Mouse (Mus musculus): ENCODE results near the gene Etl4. TPM values are rescaled to one million over a fixed set of nuclear protein-coding genes. Genes with fewer than 3 reads are reported as not detected.

Gene Etl4
- total and polyA plus RNA-seq, 2 experiments from 2014 or later: 6.4 to 14.8 TPM

GRCm38 (mm10) chr2:20203011-20203410 is 293.4 kb downstream of the Etl4 start:
- WGBS: 83% methylated on average over 7 of the region's 7 CpGs
- H3K4me1 ChIP-seq (ENCODE audit: insufficient read depth, low read length): no peaks in the 10 kb centered on the region
- no peak overlapping the region for H3K9ac ChIP-seq (replicated peaks; ENCODE audit: low read length)
- H3K27ac ChIP-seq: no peak overlapping the region
- DNase-seq (ENCODE audit: low spot score) (no peak), ATAC-seq (no peak)
- H3K9me3 ChIP-seq (ENCODE audit: low read length): no peaks in the 10 kb centered on the region
- no peak overlapping the region for H3K4me2 ChIP-seq (ENCODE audit: low read depth, low read length)
- H3K36me3 ChIP-seq (ENCODE audit: insufficient read depth, low read length): no peaks in the 10 kb centered on the region
- H3K4me3 ChIP-seq (ENCODE audit: low read length): no peak overlapping the region
- H3K27me3 ChIP-seq (ENCODE audit: insufficient read depth, low read length): no peaks in the 10 kb centered on the region
- TF ChIP-seq CTCF (IDR thresholded peaks at IDR 0.05; ENCODE audit: low read depth): no peak

DNA sequence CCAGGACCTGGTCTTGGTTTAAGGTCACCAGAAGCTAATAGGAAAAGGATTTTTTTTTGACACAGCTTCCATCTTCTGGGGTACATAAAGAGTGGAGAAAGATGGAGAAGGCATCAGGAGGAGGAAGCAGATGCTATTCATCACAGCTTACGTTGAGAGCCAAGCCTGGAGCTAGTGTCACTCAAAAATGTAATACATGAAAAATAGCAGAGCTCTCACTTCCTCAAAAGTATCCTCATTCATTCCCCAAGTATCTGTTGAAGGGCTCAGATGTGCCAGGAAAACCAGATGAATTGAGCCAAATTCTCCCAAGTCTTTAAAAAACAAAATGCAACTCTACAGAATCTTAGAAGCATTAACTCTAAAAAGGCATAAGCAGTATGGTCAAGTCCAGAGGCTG is 297.1 kb downstream of the Etl4 start:
- DNase-seq (ENCODE audit: low spot score) (no peak), ATAC-seq (no peak)

GRCm38 (mm10) chr2:20208683-20209194 is 299.2 kb downstream of the Etl4 start:
- WGBS: 67% methylated on average over 3 of the region's 3 CpGs
- DNase-seq (ENCODE audit: low spot score): no peak
- no peak for TF ChIP-seq CTCF (IDR thresholded peaks at IDR 0.05; ENCODE audit: low read depth)

More for the DNA sequence above, 297.1 kb downstream of the Etl4 start:
- Histone ChIP-seq H3K4me3 (ENCODE audit: low read length) (no peak overlapping the region), H3K27ac (no peak overlapping the region), H3K9me3 (ENCODE audit: low read length) (no peaks in the 10 kb centered on the region), H3K4me1 (ENCODE audit: insufficient read depth, low read length) (no peaks in the 10 kb centered on the region), H3K36me3 (ENCODE audit: insufficient read depth, low read length) (no peaks in the 10 kb centered on the region), H3K27me3 (ENCODE audit: insufficient read depth, low read length) (no peaks in the 10 kb centered on the region), H3K4me2 (ENCODE audit: low read depth, low read length) (no peak overlapping the region), H3K9ac (replicated peaks; ENCODE audit: low read length) (no peak overlapping the region)
- WGBS: 82% methylated on average over 1 of the region's 1 CpGs
- no peak for TF ChIP-seq CTCF (IDR thresholded peaks at IDR 0.05; ENCODE audit: low read depth)

DNA sequence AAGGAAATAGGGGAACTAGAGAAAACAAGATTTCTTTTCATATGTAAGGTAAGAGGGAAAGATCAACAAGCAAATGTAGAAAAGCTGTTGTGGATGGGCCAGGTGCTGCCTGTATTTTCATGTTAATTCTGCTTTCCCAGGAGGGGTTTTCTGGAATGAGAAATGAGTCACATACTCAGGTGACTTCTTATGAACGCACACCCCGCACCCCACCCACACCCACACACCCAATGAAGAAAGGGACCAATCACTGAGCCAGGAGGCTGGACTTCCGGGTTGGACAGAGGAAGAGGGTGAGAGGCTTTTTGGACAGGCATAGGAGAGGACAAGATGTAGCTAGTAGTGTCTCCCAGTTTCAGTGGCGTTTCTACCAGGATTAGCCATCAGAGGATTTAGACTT is 299.8 kb downstream of the Etl4 start:
- 66% methylated on average over 4 of the region's 4 CpGs for WGBS
- no peak for TF ChIP-seq CTCF (IDR thresholded peaks at IDR 0.05; ENCODE audit: low read depth)
- ATAC-seq (no peak), DNase-seq (ENCODE audit: low spot score) (no peak)
- Histone ChIP-seq H3K27ac (no peak overlapping the region), H3K9me3 (ENCODE audit: low read length) (no peaks in the 10 kb centered on the region), H3K36me3 (ENCODE audit: insufficient read depth, low read length) (no peaks in the 10 kb centered on the region), H3K4me3 (ENCODE audit: low read length) (no peak overlapping the region), H3K4me2 (ENCODE audit: low read depth, low read length) (no peak overlapping the region), H3K27me3 (ENCODE audit: insufficient read depth, low read length) (no peaks in the 10 kb centered on the region), H3K4me1 (ENCODE audit: insufficient read depth, low read length) (no peaks in the 10 kb centered on the region), H3K9ac (replicated peaks; ENCODE audit: low read length) (no peak overlapping the region)

More at GRCm38 (mm10) chr2:20208683-20209194, 299.2 kb downstream of the Etl4 start:
- Histone ChIP-seq H3K9me3 (ENCODE audit: low read length) (no peaks in the 10 kb centered on the region), H3K27ac (no peak overlapping the region), H3K4me2 (ENCODE audit: low read depth, low read length) (no peak overlapping the region), H3K36me3 (ENCODE audit: insufficient read depth, low read length) (no peaks in the 10 kb centered on the region), H3K27me3 (ENCODE audit: insufficient read depth, low read length) (no peaks in the 10 kb centered on the region), H3K4me1 (ENCODE audit: insufficient read depth, low read length) (no peaks in the 10 kb centered on the region), H3K9ac (replicated peaks; ENCODE audit: low read length) (no peak overlapping the region), H3K4me3 (ENCODE audit: low read length) (no peak overlapping the region)
- ATAC-seq: no peak

GRCm38 (mm10) chr2:20216275-20216674 is 306.7 kb downstream of the Etl4 start:
- H3K9me3 ChIP-seq (ENCODE audit: low read length): no peaks in the 10 kb centered on the region
- 92% methylated on average over 2 of the region's 2 CpGs for WGBS
- H3K4me1 ChIP-seq (ENCODE audit: insufficient read depth, low read length): no peaks in the 10 kb centered on the region
- no peak for DNase-seq (ENCODE audit: low spot score)
- no peaks in the 10 kb centered on the region for H3K27me3 ChIP-seq (ENCODE audit: insufficient read depth, low read length)
- ATAC-seq: no peak
- H3K36me3 ChIP-seq (ENCODE audit: insufficient read depth, low read length): no peaks in the 10 kb centered on the region
- TF ChIP-seq CTCF (IDR thresholded peaks at IDR 0.05; ENCODE audit: low read depth): no peak
- H3K4me2 ChIP-seq (ENCODE audit: low read depth, low read length): no peak overlapping the region
- no peak overlapping the region for H3K9ac ChIP-seq (replicated peaks; ENCODE audit: low read length)
- H3K27ac ChIP-seq: no peak overlapping the region
- H3K4me3 ChIP-seq (ENCODE audit: low read length): no peak overlapping the region

DNA sequence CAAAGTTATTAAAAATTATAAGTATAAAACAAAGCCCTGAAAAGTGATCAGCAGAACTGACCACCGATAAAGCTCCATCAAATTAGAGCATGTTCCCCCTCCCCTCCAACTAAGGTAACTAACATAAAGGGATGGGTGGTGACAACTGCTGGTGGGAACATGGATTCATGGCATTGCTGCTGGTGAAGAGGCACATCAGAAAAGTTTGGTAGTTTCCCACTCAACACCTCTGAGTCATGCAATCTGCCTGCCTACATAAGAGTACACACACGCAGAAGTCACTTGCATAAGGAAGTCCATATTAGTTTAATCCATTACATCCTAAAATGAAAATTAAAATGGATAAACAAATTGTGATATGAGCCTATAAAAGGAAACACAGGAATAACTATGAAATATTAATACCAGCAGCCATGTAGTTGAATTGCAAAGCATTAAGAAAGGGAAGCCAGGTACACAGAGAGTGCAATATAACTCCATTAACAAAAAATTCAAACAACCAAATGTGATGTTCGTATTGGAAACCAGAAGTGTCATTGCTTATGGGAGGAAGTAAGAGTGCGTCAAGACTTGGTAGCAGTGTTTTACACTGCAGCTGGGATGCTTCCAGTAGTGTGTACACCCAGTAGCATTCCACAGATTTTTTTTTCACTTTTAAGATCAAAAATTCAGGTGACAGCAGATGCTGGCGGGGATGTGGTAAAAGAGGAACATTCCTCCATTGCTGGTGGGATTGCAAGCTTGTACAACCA is 307.3 kb downstream of the Etl4 start:
- Histone ChIP-seq H3K27me3 (ENCODE audit: insufficient read depth, low read length) (no peaks in the 10 kb centered on the region), H3K36me3 (ENCODE audit: insufficient read depth, low read length) (no peaks in the 10 kb centered on the region), H3K4me2 (ENCODE audit: low read depth, low read length) (no peak overlapping the region), H3K4me1 (ENCODE audit: insufficient read depth, low read length) (no peaks in the 10 kb centered on the region), H3K9me3 (ENCODE audit: low read length) (no peaks in the 10 kb centered on the region), H3K27ac (no peak overlapping the region), H3K4me3 (ENCODE audit: low read length) (no peak overlapping the region), H3K9ac (replicated peaks; ENCODE audit: low read length) (no peak overlapping the region)
- ATAC-seq: no peak
- 92% methylated on average over 5 of the region's 5 CpGs for WGBS
- no peak for DNase-seq (ENCODE audit: low spot score)
- no peak for TF ChIP-seq CTCF (IDR thresholded peaks at IDR 0.05; ENCODE audit: low read depth)

DNA sequence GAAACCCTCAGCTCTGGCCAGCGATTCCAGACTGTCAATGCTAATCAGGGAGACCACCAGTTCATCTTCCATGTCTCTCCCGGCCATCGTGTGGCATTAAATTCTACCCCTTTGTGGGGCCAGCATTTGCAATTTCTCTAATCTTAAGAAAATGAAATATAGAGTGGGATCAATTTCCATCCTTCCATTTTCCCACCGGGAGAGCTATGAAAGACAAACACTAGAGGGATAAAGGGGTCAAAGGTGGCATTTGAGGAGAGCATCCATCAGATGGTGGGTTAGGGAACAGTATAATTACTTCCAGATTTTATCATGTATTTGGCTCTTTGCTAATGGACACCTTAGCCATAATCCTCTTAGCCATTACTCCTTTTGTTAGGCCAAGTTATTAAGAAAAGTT is 321.8 kb downstream of the Etl4 start:
- no peaks in the 10 kb centered on the region for H3K4me1 ChIP-seq (ENCODE audit: insufficient read depth, low read length)
- H3K4me3 ChIP-seq (ENCODE audit: low read length): no peak overlapping the region
- no peak for TF ChIP-seq CTCF (IDR thresholded peaks at IDR 0.05; ENCODE audit: low read depth)
- no peak overlapping the region for H3K27ac ChIP-seq
- no peak overlapping the region for H3K9ac ChIP-seq (replicated peaks; ENCODE audit: low read length)
- DNase-seq (ENCODE audit: low spot score) (no peak), ATAC-seq (no peak)
- H3K27me3 ChIP-seq (ENCODE audit: insufficient read depth, low read length): no peaks in the 10 kb centered on the region
- WGBS: 78% methylated on average over 4 of the region's 4 CpGs
- H3K4me2 ChIP-seq (ENCODE audit: low read depth, low read length): no peak overlapping the region
- H3K36me3 ChIP-seq (ENCODE audit: insufficient read depth, low read length): no peaks in the 10 kb centered on the region
- H3K9me3 ChIP-seq (ENCODE audit: low read length): no peaks in the 10 kb centered on the region
